Mouse (Mus musculus) olfactory bulb, adult 2 months (tissue): ENCODE data around the gene BC017158.

Experiments used
- CTCF ChIP-seq: fragments of 200-500 bp; IDR thresholded peaks from 2 replicates; pipeline ENCODE4 v1.5.1; 2012; ENCODE audit warnings: low read depth, mild to moderate bottlenecking, low read length, moderate library complexity; ENCODE audit not compliant: insufficient read depth
- POLR2A ChIP-seq: fragments of 200-500 bp; IDR thresholded peaks from 2 replicates; pipeline ENCODE4 v1.6.1; 2012; ENCODE audit warnings: mild to moderate bottlenecking, low read depth, low read length, moderate library complexity; ENCODE audit not compliant: insufficient read depth

- TF ChIP-seq CTCF, result no peak
- no peak for TF ChIP-seq POLR2A
These were observed 19.0 kb upstream of the BC017158 start for GRCm38 (mm10) chr7:128317011-128317410.
